Mouse (Mus musculus) CH12.LX (cell line): ENCODE data around the gene Zfhx3. TPM values are rescaled to one million over a fixed set of nuclear protein-coding genes. Genes with fewer than 3 reads are reported as not detected.

Experiments used
- DNase-seq: peaks from one replicate; pipeline ENCODE4 v3.0.0-alpha.2; 2013; ENCODE audit errors: extremely low read depth
- H3K27ac ChIP-seq: 2 replicates; pipeline ENCODE4 v1.5.1; 2012; ENCODE audit warnings: low read depth, mild to moderate bottlenecking, control low read depth, moderate library complexity; ENCODE audit not compliant: insufficient read depth
- H3K27me3 ChIP-seq: replicated peaks from 2 replicates; pipeline ENCODE3; 2012; ENCODE audit warnings: inconsistent platforms
- H3K36me3 ChIP-seq, 2 experiments: replicated peaks in 1 of 2; 2 replicates each; pipeline versions ENCODE3 to v1.6.1; 2012; ENCODE audit warnings: inconsistent platforms in 1 of 2, low read length in 1 of 2, mild to moderate bottlenecking in 1 of 2, mixed read lengths in 1 of 2, moderate library complexity in 1 of 2; ENCODE audit not compliant: control insufficient read depth in 1 of 2, insufficient read depth in 1 of 2
- H3K4me1 ChIP-seq, 2 experiments: 2 replicates each; pipeline ENCODE4 v1.6.1; 2012; ENCODE audit warnings: inconsistent platforms in 1 of 2, moderate library complexity in 1 of 2; ENCODE audit not compliant: insufficient read depth in 2 of 2, control insufficient read depth in 1 of 2
- H3K4me2 ChIP-seq: 2 replicates; pipeline ENCODE4 v1.6.1; 2012; ENCODE audit warnings: low read depth, mild to moderate bottlenecking, control low read depth; ENCODE audit not compliant: poor library complexity, insufficient read depth, severe bottlenecking
- H3K4me3 ChIP-seq, 3 experiments: fragments of 150-350 bp in 1 of 3; sonication (generic) in 1 of 3; replicated peaks in 1 of 3; 2 replicates each; pipeline versions ENCODE3 to v1.5.1; 2011 to 2012; ENCODE audit warnings: low read depth in 2 of 3, low read length in 2 of 3, mild to moderate bottlenecking in 2 of 3, moderate library complexity in 2 of 3, control low read depth in 1 of 3, improper control_type of control experiment in 1 of 3, inconsistent platforms in 1 of 3, mixed read lengths in 1 of 3; ENCODE audit not compliant: poor library complexity in 1 of 3
- H3K79me2 ChIP-seq: replicated peaks from 2 replicates; pipeline ENCODE4 v1.6.1; 2012; ENCODE audit warnings: mild to moderate bottlenecking, moderate library complexity; ENCODE audit not compliant: control insufficient read depth, poor library complexity, insufficient read depth, severe bottlenecking; ENCODE audit errors: extremely low read depth
- H3K9ac ChIP-seq: 2 replicates; pipeline ENCODE4 v1.6.1; 2012; ENCODE audit warnings: low read depth, mild to moderate bottlenecking, control low read depth, moderate library complexity; ENCODE audit not compliant: insufficient read depth
- H3K9me3 ChIP-seq: replicated peaks from 2 replicates; pipeline ENCODE3; 2012; ENCODE audit warnings: low read length, inconsistent platforms, mixed read lengths
- BHLHE40 ChIP-seq: IDR thresholded peaks from 2 replicates; pipeline ENCODE4 v1.6.1; 2011; ENCODE audit warnings: mild to moderate bottlenecking, low read depth, low read length, improper control_type of control experiment
- CHD2 ChIP-seq: IDR thresholded peaks from 2 replicates; pipeline ENCODE4 v1.6.1; 2011; ENCODE audit warnings: low read length, improper control_type of control experiment
- E2F4 ChIP-seq: IDR thresholded peaks from 2 replicates; pipeline ENCODE4 v1.6.1; 2011; ENCODE audit warnings: low read depth, low read length, improper control_type of control experiment; ENCODE audit not compliant: insufficient replicate concordance
- ELF1 ChIP-seq: IDR thresholded peaks from 2 replicates; pipeline ENCODE4 v1.6.1; 2014; ENCODE audit warnings: low read depth, mild to moderate bottlenecking, inconsistent platforms, low read length, improper control_type of control experiment
- EP300 ChIP-seq: IDR thresholded peaks from 2 replicates; pipeline ENCODE4 v1.6.1; 2011; ENCODE audit warnings: low read length, improper control_type of control experiment
- ETS1 ChIP-seq: conservative IDR thresholded peaks from 2 replicates; pipeline ENCODE4 v1.6.1; 2012; ENCODE audit warnings: low read depth, mild to moderate bottlenecking, inconsistent platforms, low read length, improper control_type of control experiment, moderate library complexity
- GABPA ChIP-seq: IDR thresholded peaks from 2 replicates; pipeline ENCODE4 v1.6.1; 2012; ENCODE audit warnings: low read depth, low read length, improper control_type of control experiment, inconsistent platforms; ENCODE audit not compliant: insufficient replicate concordance
- HCFC1 ChIP-seq: IDR thresholded peaks from 2 replicates; pipeline ENCODE4 v1.6.1; 2012; ENCODE audit warnings: low read depth, mild to moderate bottlenecking, inconsistent platforms, low read length, improper control_type of control experiment
- JUND ChIP-seq: conservative IDR thresholded peaks from 2 replicates; pipeline ENCODE4 v1.6.1; 2011; ENCODE audit warnings: low read depth, low read length, improper control_type of control experiment
- MAX ChIP-seq: IDR thresholded peaks from 2 replicates; pipeline ENCODE4 v1.6.1; 2011; ENCODE audit warnings: low read length, improper control_type of control experiment
- MEF2A ChIP-seq: IDR thresholded peaks from 2 replicates; pipeline ENCODE4 v1.6.1; 2014; ENCODE audit warnings: low read depth, mild to moderate bottlenecking, inconsistent platforms, low read length, improper control_type of control experiment, borderline replicate concordance
- MYC ChIP-seq: IDR thresholded peaks from 2 replicates; pipeline ENCODE4 v1.6.1; 2011; ENCODE audit warnings: low read depth, mild to moderate bottlenecking, improper control_type of control experiment, low read length
- NELFE ChIP-seq: IDR thresholded peaks from 2 replicates; pipeline ENCODE4 v1.6.1; 2011; ENCODE audit warnings: low read depth, low read length, improper control_type of control experiment
- POLR2AphosphoS2 ChIP-seq: IDR thresholded peaks from 2 replicates; pipeline ENCODE4 v1.6.1; 2011; ENCODE audit warnings: low read depth, low read length, improper control_type of control experiment
- SIN3A ChIP-seq: IDR thresholded peaks from 2 replicates; pipeline ENCODE4 v1.6.1; 2012; ENCODE audit warnings: low read length, improper control_type of control experiment, inconsistent platforms
- TCF12 ChIP-seq: IDR thresholded peaks from 2 replicates; pipeline ENCODE4 v1.6.1; 2014; ENCODE audit warnings: low read depth, mild to moderate bottlenecking, inconsistent platforms, low read length, improper control_type of control experiment
- USF1 ChIP-seq: IDR thresholded peaks from 2 replicates; pipeline ENCODE4 v1.6.1; 2014; ENCODE audit warnings: low read depth, mild to moderate bottlenecking, inconsistent platforms, low read length, improper control_type of control experiment
- USF2 ChIP-seq: conservative IDR thresholded peaks from 2 replicates; pipeline ENCODE4 v1.6.1; 2011; ENCODE audit warnings: low read depth, low read length, improper control_type of control experiment
- ZKSCAN1 ChIP-seq: IDR thresholded peaks from 2 replicates; pipeline ENCODE4 v1.6.1; 2012; ENCODE audit warnings: low read depth, inconsistent platforms, low read length, improper control_type of control experiment, borderline replicate concordance
- dilution Hi-C: fragments of 300-500 bp; cut with MboI; formaldehyde crosslinking; loops from 2 replicates; pipeline ENCODE4 v1.14.3; 2020; ENCODE audit warnings: low sequenced_read_pairs; ENCODE audit not compliant: extremely low pct_unique_long_range_greater_than_20kb, extremely low pct_ligation_motif_present
- in situ Hi-C: fragments of 300-500 bp; cut with MboI; formaldehyde crosslinking; loops from 3 replicates; pipeline ENCODE4 v1.14.3; 2019; ENCODE audit warnings: low sequenced_read_pairs, low pct_ligation_motif_present, low pct_unique_long_range_greater_than_20kb, mixed read lengths
- polyA plus RNA-seq: library from polyadenylated mRNA; unstranded; fragments of >175 nt; gene quantifications from 2 replicates; pipeline ENCODE4 v1.2.1, GENCODE M21; 2012; ENCODE audit warnings: low read depth; ENCODE audit not compliant: insufficient read length
- total RNA-seq, 2 experiments: library from RNA; depleted of rRNA; stranded (reverse); fragments of 300-350 nt in 1 of 2; fragments of >200 nt in 1 of 2; gene quantifications; 2 replicates each; pipeline ENCODE4 v1.2.3; 2012 to 2014

The Zfhx3 gene
- total and polyA plus RNA-seq, 3 experiments: 0.05 to 0.76 (median 0.68) TPM

DNA sequence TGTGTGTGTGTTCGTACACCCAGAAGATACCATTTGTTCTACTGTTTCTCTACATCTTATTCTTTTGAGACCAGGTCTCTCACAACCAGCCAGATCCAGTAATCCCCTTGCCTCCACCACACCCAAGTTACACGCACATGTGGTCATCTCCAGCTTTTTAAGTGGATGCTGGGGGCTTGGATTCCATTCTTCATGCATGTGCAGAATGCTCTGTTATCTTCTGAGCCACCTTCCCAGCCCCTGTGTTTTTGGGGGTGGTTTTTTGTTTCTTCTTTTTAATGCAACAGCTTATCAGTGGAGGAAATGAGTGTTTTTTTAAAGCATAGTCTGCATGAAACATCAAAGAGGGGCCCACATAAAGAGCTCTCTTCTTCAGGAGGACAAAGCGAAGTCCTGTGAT is 639.8 kb downstream of the Zfhx3 start:
- Histone ChIP-seq H3K9me3 (no peaks in the 10 kb centered on the region), H3K27me3 (no peaks in the 10 kb centered on the region), H3K79me2 (no peaks in the 10 kb centered on the region), H3K4me1 (peaks cover 5 to 11% of the 10 kb centered on the region in 2 experiments; a peak in 3 of 4 replicates), H3K4me3 (no peak overlapping the region), H3K4me2 (no peak overlapping the region), H3K9ac (no peak overlapping the region), H3K27ac (no peak overlapping the region), H3K36me3 (no peaks in the 10 kb centered on the region)
- TF ChIP-seq EP300 (no peak), BHLHE40 (no peak), TCF12 (no peak), E2F4 (no peak), USF1 (no peak), MYC (no peak), POLR2AphosphoS2 (no peak), GABPA (no peak)
- in situ Hi-C loops (loop anchor here (25.0 kb wide), 1 partner anchor 330 kb away; no protein-coding TSS in a partner anchor), dilution Hi-C loops (no loop called here)
- DNase-seq: no peak

DNA sequence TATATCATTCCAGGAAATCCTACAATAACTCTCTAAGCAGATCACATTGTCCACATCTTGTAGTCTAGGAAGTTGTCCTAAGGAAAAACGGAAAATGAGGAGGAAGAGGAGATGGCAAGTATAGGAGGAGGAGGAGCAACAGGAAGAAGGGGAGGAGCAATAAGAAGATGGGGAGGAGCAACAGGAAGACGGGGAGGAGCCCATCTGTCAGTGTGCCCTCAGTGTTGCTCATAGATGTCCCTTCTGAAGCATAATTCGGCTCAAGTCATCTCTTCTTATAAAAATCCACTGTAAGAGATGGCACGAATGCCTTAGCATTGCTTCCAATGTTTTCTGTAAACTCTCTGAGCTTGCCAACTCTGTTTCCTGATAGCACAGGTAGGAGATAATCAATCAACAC is 640.8 kb downstream of the Zfhx3 start:
- H3K4me3 ChIP-seq: no peak overlapping the region
- H3K4me2 ChIP-seq: no peak overlapping the region
- dilution Hi-C loops: no loop called here
- no peak overlapping the region for H3K9ac ChIP-seq
- TF ChIP-seq ETS1: no peak
- no peak for TF ChIP-seq ELF1
- TF ChIP-seq MYC: no peak
- no peak for TF ChIP-seq SIN3A
- TF ChIP-seq NELFE: no peak
- TF ChIP-seq TCF12: no peak
- TF ChIP-seq JUND: no peak
- no peak for TF ChIP-seq USF2
- TF ChIP-seq GABPA: no peak
- no peak for TF ChIP-seq HCFC1
- TF ChIP-seq CHD2: no peak
- no peak for TF ChIP-seq MAX
- TF ChIP-seq MEF2A: no peak
- no peak for TF ChIP-seq ZKSCAN1
- H3K27ac ChIP-seq: no peak overlapping the region
- in situ Hi-C loops: loop anchor here (25.0 kb wide), 1 partner anchor 329 kb away; no protein-coding TSS in a partner anchor
- no peaks in the 10 kb centered on the region for H3K79me2 ChIP-seq
- H3K4me1 ChIP-seq: peaks cover 5 to 11% of the 10 kb centered on the region in 2 experiments; a peak in 3 of 4 replicates
- H3K9me3 ChIP-seq: no peaks in the 10 kb centered on the region
- H3K27me3 ChIP-seq: no peaks in the 10 kb centered on the region
- H3K36me3 ChIP-seq: no peaks in the 10 kb centered on the region
- no peak for DNase-seq
